Mouse (Mus musculus): ENCODE data around the gene Cuedc2.

Cuedc2 gene

DNA sequence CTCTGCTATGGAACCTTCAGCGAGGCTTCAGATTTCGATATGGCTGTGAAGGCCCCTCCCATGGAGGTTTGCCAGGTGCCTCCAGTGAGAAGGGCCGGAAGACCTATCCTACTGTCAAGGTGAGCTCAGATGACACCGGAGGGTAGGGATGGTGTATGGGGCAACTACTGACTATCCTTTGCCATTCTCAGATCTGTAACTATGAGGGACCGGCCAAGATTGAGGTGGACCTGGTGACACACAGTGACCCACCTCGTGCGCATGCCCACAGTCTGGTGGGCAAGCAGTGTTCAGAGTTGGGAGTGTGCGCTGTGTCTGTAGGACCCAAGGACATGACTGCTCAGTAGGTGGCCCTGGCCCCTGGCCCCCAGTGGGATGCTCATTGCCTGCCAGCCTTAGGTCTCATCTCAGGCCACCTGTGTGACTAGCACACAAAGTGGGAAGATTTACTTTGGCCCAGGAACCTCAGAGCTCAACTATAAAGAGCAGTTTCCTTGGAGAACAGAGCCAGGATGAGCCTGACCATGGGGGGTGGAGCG lies 31.7 kb downstream of the Cuedc2 start:
- DNase-seq (ENCODE audit: low read depth, low spot score), result no peak

DNA sequence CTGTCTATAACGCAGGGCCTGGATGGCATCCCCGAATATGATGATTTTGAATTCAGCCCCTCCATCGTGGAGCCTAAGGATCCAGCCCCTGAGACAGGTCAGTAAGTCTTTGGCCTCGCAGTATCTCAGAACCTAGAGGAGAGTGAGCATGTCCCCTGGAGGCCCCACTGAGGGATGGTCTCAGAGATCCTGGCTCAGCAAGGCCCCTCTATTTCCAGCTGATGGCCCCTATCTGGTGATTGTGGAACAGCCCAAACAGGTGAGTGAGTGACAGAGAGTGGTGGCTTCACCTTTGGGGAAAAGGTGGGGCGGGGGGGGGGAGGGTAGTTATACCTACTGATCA lies 32.3 kb downstream of the Cuedc2 start:
- DNase-seq (ENCODE audit: low read depth, low spot score), result no peak

DNA sequence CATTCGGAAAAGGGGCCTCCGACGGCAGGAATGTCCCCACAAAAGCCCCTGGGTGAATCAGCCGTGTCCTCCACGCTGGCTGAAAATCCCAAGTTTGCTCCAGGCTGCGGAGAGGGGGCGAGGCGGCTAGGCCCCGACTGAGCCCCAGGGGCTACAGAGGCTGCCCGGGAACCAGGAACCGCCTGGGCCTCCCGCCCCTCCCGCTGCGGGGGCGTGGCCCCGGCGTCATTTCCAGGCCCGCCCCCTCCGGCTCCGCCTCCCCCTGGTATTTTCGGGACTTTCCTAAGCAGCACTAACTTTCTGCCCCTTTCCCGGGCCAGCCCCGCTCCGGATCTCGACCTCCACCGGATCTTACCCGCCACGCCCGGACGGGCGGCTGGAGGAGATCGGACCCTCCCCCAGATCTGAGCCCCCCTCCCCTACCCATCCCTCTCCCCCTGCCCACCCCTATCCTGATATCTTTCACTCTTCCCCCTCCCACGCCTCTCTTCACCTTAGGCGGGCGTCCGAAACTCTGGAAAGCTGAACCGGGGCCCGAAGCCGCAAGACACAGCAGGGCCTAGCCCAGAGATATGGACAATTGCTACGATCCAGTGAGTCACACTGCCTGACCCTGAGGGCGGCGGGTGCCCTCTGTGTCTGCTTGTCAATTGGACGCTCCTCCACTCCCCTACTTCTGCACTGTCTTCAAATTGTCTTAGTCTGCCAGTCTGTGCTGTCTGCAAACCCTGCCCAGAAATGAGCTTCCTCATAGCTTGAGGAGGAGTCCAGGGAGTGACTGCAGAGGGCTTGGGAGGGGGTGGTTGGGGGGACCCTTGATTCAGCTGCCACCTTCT lies 32.9 kb downstream of the Cuedc2 start:
- no peak for DNase-seq (ENCODE audit: low read depth, low spot score)

- DNase-seq (ENCODE audit: low read depth, low spot score), result no peak
Observed at GRCm38 (mm10) chr19:46304908-46305333, 33.6 kb downstream of the Cuedc2 start.

GRCm38 (mm10) chr19:46304216-46304841 lies 34.2 kb downstream of the Cuedc2 start, which contains the start of gene Nfkb2:
Gene Nfkb2 (plus strand): TSS chr19:46304320.
- no peak for DNase-seq (ENCODE audit: low read depth, low spot score)

DNA sequence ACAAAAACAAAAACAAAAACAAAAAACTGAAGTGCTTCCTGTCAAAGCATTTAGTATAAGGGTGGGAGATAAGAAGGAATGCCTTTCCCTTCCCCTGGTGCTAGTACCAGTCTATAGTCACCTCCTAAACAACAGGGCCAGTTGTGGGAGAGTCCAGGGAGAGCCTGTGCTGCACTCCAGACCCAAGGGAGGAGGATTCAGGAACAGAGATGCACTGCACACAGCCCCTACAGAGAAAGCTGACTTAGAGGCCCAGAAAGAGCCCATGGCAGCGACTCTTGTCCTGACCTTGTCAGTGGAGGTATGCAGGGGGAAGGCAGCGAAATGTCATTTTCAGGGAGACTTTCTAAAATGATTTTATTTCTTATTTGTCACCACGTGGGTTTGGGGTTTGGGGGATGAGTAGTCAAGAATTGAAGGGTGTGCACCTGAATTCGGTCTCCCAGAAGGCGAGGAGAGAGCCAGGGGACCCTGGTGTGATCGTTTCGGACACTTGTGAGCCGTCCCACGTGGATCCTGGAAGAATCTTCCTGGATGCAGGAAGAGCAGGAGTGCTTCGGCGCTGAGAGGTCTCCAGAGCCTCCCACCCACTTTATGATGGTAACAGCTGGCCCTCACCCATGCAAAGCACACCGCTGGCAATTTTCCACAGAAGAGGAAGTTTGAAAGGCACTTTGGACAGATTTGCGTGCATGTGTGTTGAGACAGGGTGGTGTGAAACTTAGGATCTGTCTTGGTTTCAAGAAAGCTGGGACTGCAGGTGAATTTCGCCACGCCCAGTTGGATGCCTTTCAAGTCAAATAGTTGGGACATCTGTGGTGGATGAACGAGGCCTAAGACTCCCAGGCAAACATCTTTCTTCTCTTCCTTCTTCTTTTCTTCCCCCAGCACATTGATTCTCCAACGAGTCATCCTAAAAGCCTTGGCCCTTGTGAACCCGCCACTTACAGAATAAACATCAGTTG lies 35.0 kb downstream of the Cuedc2 start:
- DNase-seq (ENCODE audit: low read depth, low spot score), result no peak

- no peak for DNase-seq (ENCODE audit: low read depth, low spot score)
Observed at GRCm38 (mm10) chr19:46302551-46302950, 36.0 kb downstream of the Cuedc2 start.

GRCm38 (mm10) chr19:46300294-46301045 lies 38.0 kb downstream of the Cuedc2 start:
- no peak for DNase-seq (ENCODE audit: low read depth, low spot score)

GRCm38 (mm10) chr19:46296938-46297337 lies 41.6 kb downstream of the Cuedc2 start:
- DNase-seq (ENCODE audit: low read depth, low spot score), result no peak

- no peak for DNase-seq (ENCODE audit: low read depth, low spot score)
Observed at GRCm38 (mm10) chr19:46290535-46291105, 47.9 kb downstream of the Cuedc2 start.

DNA sequence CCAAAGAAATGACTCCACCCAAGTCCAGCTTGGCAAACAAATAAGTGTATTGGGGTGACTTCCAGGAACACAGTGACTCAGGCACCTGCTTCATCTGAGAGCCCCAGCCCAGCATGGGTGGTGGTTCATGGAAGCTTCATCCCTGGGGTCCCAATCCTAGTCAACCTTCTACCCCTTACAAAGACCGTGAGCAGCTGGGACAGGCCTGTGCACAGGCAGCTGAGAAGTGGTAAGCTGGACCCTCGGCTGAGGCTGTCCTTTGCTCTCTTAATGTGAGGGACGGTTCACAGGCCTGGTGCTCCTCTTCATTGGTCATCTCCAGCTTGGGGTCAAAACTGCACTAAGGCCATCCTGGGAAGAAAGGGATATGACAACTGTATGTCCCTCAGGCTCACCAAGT lies 50.9 kb downstream of the Cuedc2 start:
- DNase-seq (ENCODE audit: low read depth, low spot score), result no peak

DNA sequence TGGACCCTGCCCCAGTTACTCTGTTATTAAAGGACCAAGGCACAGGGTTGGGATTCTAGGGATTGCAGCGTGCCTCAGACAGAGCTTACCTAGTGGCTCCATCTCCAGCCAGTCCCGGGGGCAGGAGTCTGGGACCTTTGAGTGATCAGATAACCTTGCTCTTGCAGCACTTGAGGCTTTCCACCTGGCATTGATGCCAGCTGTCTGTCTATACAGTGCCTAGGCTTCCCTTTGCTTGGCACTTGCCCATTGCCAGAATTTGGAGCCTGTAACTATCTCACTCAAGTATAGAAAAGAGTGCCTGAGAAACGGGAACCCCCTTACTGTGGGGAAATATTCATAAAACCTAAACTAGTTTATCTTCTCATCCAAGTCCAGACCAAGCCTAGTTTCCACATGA lies 51.6 kb downstream of the Cuedc2 start:
- DNase-seq (ENCODE audit: low read depth, low spot score), result no peak

- DNase-seq (ENCODE audit: low read depth, low spot score), result no peak
Observed at GRCm38 (mm10) chr19:46286047-46286446, 52.5 kb downstream of the Cuedc2 start.

DNA sequence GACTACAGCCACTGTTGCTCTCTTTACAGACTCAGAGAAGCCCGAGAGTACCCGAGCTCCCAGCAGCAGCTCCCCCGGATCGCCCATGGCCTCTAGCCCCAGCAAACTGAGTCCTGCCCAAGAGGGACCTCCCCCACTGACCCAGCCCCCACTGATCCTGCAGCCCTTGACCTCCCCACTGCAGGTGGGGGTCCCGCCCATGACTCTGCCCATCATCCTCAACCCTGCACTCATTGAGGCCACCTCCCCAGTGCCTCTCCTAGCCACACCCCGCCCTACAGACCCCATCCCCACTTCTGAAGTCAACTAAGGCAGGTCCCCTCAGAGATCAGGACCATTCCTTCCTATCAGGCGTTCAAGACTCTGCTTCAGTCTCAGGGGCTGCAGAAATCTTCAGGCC lies 52.9 kb downstream of the Cuedc2 start:
- DNase-seq (ENCODE audit: low read depth, low spot score), result no peak

GRCm38 (mm10) chr19:46284686-46285085 lies 53.8 kb downstream of the Cuedc2 start:
- no peak for DNase-seq (ENCODE audit: low read depth, low spot score)

DNA sequence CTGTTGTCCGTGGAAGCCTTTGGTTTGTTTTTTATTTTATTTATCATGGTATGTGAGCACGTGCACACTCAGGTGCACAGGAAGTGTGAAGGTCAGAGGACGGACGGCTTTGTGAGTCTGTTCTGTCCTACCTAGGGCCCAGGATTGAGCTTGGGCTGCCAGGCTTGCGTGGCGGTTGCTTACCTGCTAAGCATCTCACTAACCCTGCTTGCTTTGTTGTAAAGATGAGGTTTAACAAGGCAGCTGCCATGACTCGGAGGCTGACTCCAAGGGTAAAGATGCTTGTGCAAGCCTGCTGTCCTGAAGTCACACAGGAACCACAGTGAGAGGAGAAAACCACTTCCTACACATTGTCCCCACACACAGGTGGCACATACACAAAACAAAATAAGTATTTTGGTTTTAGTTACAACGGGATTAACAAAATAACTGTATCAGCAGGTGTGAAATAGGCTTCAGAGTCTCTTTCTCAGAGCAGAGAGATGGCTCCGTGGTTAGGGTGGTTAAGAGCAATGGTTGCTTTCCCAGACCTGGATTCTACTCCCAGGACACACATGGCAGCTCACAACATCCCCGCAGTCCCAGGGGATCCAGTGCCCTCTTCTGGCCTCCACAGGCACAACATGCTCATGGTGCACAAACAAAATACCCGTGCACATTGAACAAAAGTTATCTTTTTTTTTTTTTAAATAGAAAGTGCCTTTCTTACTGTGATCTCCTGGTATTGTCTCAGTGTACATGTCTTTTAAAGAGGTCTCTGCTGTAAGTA lies 56.2 kb downstream of the Cuedc2 start:
- no peak for DNase-seq (ENCODE audit: low read depth, low spot score)
